Mouse (Mus musculus) liver, postnatal 0 days (tissue): ENCODE results near the gene Nme6. TPM values are rescaled to one million over a fixed set of nuclear protein-coding genes. Genes with fewer than 3 reads are reported as not detected.

Experiments used
- ATAC-seq: fragments of 200-750 bp; cut with Nextera tagmentation; 2 replicates; pipeline ENCODE4 v1.8.0; 2017; ENCODE audit warnings: mild to moderate bottlenecking, moderate library complexity
- DNase-seq: peaks from one replicate; pipeline ENCODE4 v3.0.0-alpha.2; 2016
- H3K27ac ChIP-seq: fragments of 300-500 bp; sonication (generic); 2 replicates; pipeline ENCODE4 v1.5.1; 2014; ENCODE audit warnings: antibody characterized with exemption, moderate library complexity, mild to moderate bottlenecking, low read depth
- H3K27me3 ChIP-seq: fragments of 300-500 bp; sonication (generic); 2 replicates; pipeline ENCODE4 v1.6.1; 2014; ENCODE audit warnings: low read length, control low read depth, mixed read lengths; ENCODE audit not compliant: insufficient read depth
- H3K36me3 ChIP-seq: fragments of 300-500 bp; sonication (generic); replicated peaks from 2 replicates; pipeline ENCODE4 v1.6.1; 2014; ENCODE audit warnings: mild to moderate bottlenecking, control low read depth, low read length, moderate library complexity, mixed read lengths; ENCODE audit not compliant: insufficient read depth
- H3K4me1 ChIP-seq: fragments of 300-500 bp; sonication (generic); 2 replicates; pipeline ENCODE4 v1.6.1; 2014; ENCODE audit warnings: antibody characterized with exemption, mild to moderate bottlenecking, control low read depth; ENCODE audit not compliant: insufficient read depth
- H3K4me2 ChIP-seq: fragments of 300-500 bp; sonication (generic); 2 replicates; pipeline ENCODE4 v1.6.1; 2014; ENCODE audit warnings: low read depth, mild to moderate bottlenecking, low read length, moderate library complexity, mixed read lengths
- H3K4me3 ChIP-seq: fragments of 300-500 bp; sonication (generic); 2 replicates; pipeline ENCODE4 v1.5.1; 2014; ENCODE audit warnings: low read depth, low read length
- H3K9ac ChIP-seq: fragments of 300-500 bp; sonication (generic); replicated peaks from 2 replicates; pipeline ENCODE4 v1.6.1; 2014; ENCODE audit warnings: mild to moderate bottlenecking, moderate library complexity
- H3K9me3 ChIP-seq: fragments of 300-500 bp; sonication (generic); 2 replicates; pipeline ENCODE4 v1.6.1; 2016; ENCODE audit warnings: mild to moderate bottlenecking, control low read depth, low read length, mixed read lengths
- CTCF ChIP-seq: sonication (generic); IDR thresholded peaks from 2 replicates; pipeline ENCODE4 v1.5.1; 2016; ENCODE audit warnings: antibody characterized with exemption, low read depth
- EP300 ChIP-seq: IDR thresholded peaks from 2 replicates; pipeline ENCODE4 v1.6.1; 2016; ENCODE audit warnings: antibody characterized with exemption, low read depth, mild to moderate bottlenecking
- WGBS: fragments of 180-500 bp; shearing (Covaris S2); extraction: QIAGEN DNeasy Blood & Tissue Kit; methylation state at CpG from one replicate; pipeline ENCODE4 v1.1.7; 2014; ENCODE audit not compliant: insufficient replicate concordance; 5-methylcytosine and 5-hydroxymethylcytosine counted together
- polyA plus RNA-seq: library from polyadenylated mRNA; unstranded; fragments of >200 nt; fragmentation: Nextera tagmentation; extraction: Ambion mirVana; gene quantifications from 2 replicates; pipeline ENCODE4 v1.2.1, GENCODE M21; 2015

The Nme6 gene
- polyA plus RNA-seq, 1 experiment from 2014 or later: 30.7 TPM

- H3K36me3 ChIP-seq: no peaks in the 10 kb centered on the region
- H3K9me3 ChIP-seq: no peaks in the 10 kb centered on the region
- ATAC-seq: peak; percentile 35; the same call in 1 of the 2 replicates
- TF ChIP-seq CTCF (no peak), EP300 (no peak)
- DNase-seq: peak; percentile 15
- no peaks in the 10 kb centered on the region; the same call in none of the 2 replicates for H3K4me1 ChIP-seq
- H3K4me2 ChIP-seq: no peak overlapping the region
- H3K9ac ChIP-seq: no peak overlapping the region
- H3K27me3 ChIP-seq: no peaks in the 10 kb centered on the region
- WGBS: 33% methylated on average over 1 of the region's 1 CpGs
- H3K4me3 ChIP-seq: no peak overlapping the region
- no peak overlapping the region for H3K27ac ChIP-seq
Measured at GRCm38 (mm10) chr9:109806260-109806659, 26.3 kb upstream of the Nme6 start.

DNA sequence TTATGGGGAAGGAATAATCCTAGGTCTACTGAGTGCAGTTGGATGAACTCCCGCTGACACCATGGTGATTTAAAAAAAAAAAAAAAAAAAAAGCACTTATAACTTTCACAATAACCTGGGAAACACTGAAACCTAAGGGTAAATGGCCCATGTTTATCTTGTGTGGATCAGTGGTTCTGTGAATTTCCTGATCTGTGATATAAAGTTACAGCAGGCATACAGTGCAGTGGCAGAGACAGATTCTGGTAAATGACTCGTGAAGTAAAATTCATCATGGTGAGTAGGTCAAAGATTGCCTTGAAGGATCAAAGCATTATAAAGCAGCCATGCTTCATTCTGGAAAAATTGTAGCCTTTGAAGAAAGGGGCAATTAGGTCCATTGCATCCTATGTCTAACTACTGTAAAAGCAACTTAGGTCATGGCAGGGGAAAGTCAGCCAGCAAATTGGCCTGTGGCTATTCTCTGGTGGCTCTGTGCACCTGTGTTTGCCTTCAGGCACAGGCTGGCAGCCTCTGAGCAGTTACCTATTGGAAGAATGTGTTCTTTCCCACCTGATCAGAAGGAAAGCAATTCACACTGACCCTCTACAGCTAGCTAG, 25.8 kb upstream of the Nme6 start:
- no peak for DNase-seq
- no peak overlapping the region for H3K4me3 ChIP-seq
- H3K27me3 ChIP-seq: no peaks in the 10 kb centered on the region
- no peaks in the 10 kb centered on the region for H3K9me3 ChIP-seq
- no peak overlapping the region for H3K9ac ChIP-seq
- H3K4me1 ChIP-seq: no peaks in the 10 kb centered on the region; the same call in none of the 2 replicates
- no peaks in the 10 kb centered on the region for H3K36me3 ChIP-seq
- no peak overlapping the region for H3K4me2 ChIP-seq
- ATAC-seq: no peak
- TF ChIP-seq CTCF (no peak), EP300 (no peak)
- H3K27ac ChIP-seq: 0 out of 2 replicates have a peak overlapping the region, but pooled peaks have one; percentile 29
- 71% methylated on average over 2 of the region's 2 CpGs for WGBS

DNA sequence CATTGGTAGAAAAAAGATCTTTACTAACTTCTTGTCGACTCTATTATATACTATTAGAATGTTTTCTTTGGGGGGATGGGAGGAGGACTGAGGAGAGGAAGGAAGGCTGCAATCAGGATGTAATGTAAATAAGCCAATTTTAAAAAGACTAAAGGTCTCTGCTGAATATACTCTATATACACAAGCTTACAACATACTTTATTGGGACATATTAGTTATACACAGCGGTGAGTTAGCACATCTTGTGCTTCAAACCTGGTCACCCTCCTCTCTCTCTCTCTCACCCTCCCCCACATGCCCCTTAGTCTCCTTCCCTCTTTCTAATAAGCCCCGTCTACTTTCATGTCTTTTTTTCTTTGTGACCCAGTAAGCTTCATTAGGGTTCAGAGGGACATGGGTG, 24.7 kb upstream of the Nme6 start:
- Histone ChIP-seq H3K9ac (no peak overlapping the region), H3K4me2 (no peak overlapping the region), H3K4me3 (no peak overlapping the region), H3K27ac (peak overlapping the region; percentile 58; the same call in 1 of the 2 replicates), H3K27me3 (no peaks in the 10 kb centered on the region), H3K4me1 (no peaks in the 10 kb centered on the region; the same call in none of the 2 replicates), H3K9me3 (no peaks in the 10 kb centered on the region), H3K36me3 (no peaks in the 10 kb centered on the region)
- peak; percentile 60; the same call in 1 of the 2 replicates for TF ChIP-seq EP300
- TF ChIP-seq CTCF: no peak
- DNase-seq (no peak), ATAC-seq (peak; percentile 91)
- 17% methylated on average over 3 of the region's 3 CpGs for WGBS

DNA sequence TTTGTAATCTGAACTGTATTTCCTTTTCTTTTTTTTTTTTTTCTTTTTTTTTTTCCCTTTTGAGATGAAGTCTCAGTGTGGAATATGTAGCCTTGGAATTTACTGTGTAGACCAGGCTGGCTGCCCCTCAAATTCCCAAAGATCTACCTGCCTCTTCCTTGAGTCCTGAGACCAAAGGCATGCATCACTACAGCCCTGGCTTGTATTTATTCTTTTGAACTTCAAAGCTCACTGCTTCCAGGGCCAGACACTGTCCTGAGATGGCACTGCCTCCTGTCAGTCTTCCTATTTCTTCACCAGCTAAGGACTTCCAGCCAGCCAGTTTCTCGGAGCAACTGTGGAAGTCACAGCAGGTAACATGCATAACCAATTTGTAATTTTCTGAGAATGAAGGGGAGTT, 20.6 kb upstream of the Nme6 start, which contains the start of gene Spink8:
Gene Spink8 (plus strand): TSS at position 301 of the 400 bp plus-strand sequence.
- Histone ChIP-seq H3K9me3 (no peaks in the 10 kb centered on the region), H3K4me3 (no peak within 1 kb of the TSS), H3K4me2 (no peak within 1 kb of the TSS), H3K4me1 (no peaks in the 10 kb centered on the region; the same call in none of the 2 replicates), H3K9ac (no peak within 1 kb of the TSS), H3K36me3 (no peaks in the 10 kb centered on the region), H3K27ac (no peak within 1 kb of the TSS), H3K27me3 (no peaks in the 10 kb centered on the region)
- ATAC-seq (no peak), DNase-seq (no peak)
- WGBS: 62% methylated on average over 1 of the region's 1 CpGs
- no peak for TF ChIP-seq EP300

- WGBS: 44% methylated on average over 7 of the region's 7 CpGs
- Histone ChIP-seq H3K4me3 (no peak overlapping the region), H3K4me2 (no peak overlapping the region), H3K9me3 (no peaks in the 10 kb centered on the region), H3K4me1 (no peaks in the 10 kb centered on the region), H3K36me3 (no peaks in the 10 kb centered on the region), H3K27ac (no peak overlapping the region), H3K27me3 (no peaks in the 10 kb centered on the region), H3K9ac (no peak overlapping the region)
- DNase-seq (no peak), ATAC-seq (no peak)
- TF ChIP-seq CTCF (no peak), EP300 (no peak)
Measured at GRCm38 (mm10) chr9:109813424-109813823, 19.1 kb upstream of the Nme6 start.

DNA sequence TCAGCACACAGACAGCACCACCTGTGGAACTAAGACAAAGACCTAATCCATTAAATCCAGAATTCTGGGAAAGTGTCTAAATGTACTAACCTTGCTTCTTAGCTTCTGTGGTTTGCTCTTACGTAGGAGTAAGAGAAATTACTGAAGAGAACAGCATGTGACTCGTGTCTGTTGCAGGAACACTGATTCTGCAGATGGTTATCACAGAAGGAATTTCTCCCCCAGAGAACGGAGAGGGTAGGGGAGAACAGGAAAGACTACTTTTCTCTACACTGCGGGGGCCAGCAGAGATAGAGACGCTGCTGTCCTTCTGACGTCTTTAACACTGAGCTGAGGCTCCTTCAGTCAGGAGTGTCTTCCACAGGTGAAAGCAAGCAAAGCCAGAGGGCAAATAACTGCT, 16.2 kb upstream of the Nme6 start:
- DNase-seq (no peak), ATAC-seq (no peak)
- Histone ChIP-seq H3K36me3 (no peaks in the 10 kb centered on the region), H3K4me3 (no peak overlapping the region), H3K4me2 (no peak overlapping the region), H3K27me3 (no peaks in the 10 kb centered on the region), H3K9ac (no peak overlapping the region), H3K9me3 (no peaks in the 10 kb centered on the region), H3K4me1 (no peaks in the 10 kb centered on the region), H3K27ac (no peak overlapping the region)
- TF ChIP-seq CTCF (no peak), EP300 (no peak)
- 27% methylated on average over 6 of the region's 6 CpGs for WGBS
